Mouse (Mus musculus) right cerebral cortex, postnatal 14 days (tissue): Measurements from ENCODE around the gene Pth1r.
"Not testable (repeated sequence)": the region's sequence is repeated elsewhere in the genome, so short reads cannot be mapped to it uniquely, and the experiment has no call there.

ENCODE experiments used
- DNase-seq: peaks from one replicate; pipeline ENCODE4 v3.0.0; 2022

The Pth1r gene

DNA sequence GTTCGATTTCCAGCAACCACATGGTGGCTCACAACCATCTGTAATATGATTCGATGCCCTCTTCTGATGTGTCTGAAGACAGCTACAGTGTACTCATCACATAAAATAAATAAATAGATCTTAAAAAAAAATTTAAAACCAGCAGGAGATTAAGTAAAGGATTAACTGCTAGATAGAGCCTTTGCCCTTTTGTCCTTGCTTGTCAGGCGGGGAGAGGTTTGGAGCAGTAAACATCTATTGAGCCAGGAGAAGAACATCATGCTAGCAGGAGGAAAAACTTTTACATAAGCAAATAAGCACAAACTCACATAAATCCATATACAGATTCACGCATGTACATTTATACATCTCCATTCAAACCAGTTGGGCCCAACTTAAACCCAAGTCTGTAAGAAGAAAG lies 34.4 kb downstream of the Pth1r start:
- no peak for DNase-seq

DNA sequence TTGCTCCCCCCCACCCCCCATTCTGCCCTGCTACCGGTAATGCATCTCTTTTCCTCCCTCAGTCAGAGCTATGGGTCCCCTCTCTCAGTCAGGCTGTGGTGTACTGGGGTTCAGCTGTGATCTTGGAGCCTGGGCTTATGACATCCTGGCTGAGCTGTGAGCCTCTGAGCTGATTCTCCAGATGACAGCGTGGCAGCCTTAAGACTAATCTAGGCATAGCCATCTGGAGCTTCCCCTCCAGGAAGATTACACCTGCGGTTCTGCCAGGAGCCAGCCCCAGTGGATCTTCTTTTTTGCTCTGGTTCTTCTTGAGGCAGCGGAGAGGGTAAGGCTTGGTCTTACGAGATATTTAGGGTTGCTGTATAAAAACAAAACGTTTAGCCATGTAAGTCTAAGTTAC lies 34.9 kb downstream of the Pth1r start:
- no peak for DNase-seq

DNA sequence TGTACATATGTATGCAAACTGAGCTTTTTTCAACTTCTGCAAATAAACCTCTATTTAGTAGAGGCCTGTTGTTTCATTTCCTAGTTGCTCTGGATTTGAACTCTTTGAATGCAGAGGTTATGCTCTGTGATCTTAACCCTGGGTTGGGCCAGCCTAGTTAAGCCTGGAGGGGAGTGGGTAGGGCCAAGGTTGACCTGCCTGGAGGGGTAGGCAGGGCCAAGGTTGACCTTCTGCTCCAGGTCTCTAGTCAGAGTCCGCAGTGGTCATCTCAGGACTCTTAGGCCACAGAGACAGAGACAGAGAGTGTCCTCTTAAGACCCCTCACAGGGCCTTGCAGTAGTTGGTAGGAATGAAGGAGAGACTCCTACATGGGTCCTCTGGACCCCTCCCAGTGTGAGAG lies 35.4 kb downstream of the Pth1r start:
- no peak for DNase-seq

DNA sequence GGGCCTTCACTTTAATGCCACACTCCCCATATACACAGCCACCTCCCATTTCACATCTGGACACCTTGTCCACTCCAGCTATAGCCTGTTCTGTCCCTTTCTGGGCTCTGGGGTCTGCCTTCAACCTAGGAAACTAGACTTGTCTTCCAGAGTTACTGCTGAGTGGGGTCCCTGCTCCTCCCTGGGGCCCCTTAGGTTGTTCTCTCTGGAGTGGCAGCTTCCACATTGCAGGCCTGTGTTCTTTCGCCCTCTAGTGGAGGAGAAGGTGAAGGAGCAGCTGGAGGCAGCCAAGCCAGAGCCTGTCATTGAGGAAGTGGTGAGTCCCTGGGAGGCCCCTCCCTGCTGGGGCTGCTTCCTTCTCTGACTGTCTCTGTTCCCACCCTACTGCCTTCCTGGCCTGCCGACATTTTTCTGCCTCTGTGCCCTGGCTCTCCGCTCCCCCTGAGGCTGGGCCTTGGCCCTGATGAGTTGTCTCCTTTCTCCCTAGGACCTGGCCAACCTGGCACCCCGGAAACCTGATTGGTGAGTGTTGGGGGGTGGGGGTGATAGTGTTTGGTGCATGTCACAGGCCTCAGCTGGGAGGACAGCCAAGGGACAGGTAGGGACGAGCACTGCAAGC lies 37.2 kb downstream of the Pth1r start:
- peak; percentile 67 for DNase-seq

DNA sequence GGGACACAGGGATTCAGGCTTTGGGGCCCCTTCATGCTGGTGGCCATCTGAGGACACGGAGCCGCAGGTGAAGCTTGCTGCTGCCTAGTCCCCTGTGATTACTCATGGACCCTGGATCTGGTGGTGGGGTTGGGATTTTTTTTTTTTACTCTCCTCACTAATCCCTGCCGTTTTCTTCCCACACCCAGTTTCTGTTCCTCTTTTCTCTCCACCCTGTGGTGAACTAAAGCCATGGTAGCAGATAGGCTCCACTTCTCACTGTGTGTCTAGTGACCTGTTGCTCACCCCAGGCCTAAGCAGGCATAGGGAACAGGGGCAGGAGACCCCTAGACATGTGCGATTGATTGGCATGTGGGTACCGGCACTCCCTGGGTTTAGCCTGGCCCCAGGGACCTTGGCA lies 40.2 kb downstream of the Pth1r start:
- DNase-seq = no peak

DNA sequence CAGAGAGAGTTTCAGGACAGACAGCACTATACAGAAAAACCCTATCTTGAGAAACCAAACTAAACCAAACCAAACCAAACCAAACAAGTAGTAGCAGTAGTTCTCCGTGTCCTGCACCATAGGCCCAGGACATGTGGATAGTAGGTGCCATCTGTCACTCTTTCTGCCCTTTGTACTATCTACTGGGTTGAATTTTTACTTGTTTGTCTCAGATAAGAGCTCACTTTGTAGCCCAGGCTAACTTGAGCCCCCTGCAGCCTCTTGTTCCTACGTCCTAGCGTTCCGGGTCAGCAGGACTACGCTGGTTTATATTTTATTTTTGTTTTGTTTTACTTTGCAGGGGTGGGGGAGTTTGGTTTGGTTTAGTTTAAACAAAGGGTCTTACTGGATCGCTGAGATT lies 43.0 kb downstream of the Pth1r start:
- DNase-seq = no peak

DNA sequence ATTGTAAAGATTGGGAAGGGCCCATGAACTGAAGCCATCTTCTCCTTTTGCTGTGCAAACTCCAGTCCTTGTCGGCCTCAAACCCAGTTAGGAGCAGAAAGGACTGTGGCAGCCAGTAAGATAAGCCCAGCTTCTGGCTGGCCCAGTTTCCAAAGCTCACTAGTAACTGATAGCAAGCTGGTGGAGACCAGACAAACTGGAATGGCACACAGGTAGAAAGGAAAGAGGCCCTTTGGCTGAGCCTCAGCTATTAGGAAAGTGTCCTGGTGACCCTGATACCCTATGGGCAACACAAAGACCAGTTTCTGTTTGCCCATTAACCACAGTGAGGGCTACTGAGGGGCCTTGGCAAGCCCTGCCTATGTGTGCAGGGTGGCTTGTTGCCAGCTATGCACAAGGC lies 44.1 kb downstream of the Pth1r start:
- DNase-seq = no peak

DNA sequence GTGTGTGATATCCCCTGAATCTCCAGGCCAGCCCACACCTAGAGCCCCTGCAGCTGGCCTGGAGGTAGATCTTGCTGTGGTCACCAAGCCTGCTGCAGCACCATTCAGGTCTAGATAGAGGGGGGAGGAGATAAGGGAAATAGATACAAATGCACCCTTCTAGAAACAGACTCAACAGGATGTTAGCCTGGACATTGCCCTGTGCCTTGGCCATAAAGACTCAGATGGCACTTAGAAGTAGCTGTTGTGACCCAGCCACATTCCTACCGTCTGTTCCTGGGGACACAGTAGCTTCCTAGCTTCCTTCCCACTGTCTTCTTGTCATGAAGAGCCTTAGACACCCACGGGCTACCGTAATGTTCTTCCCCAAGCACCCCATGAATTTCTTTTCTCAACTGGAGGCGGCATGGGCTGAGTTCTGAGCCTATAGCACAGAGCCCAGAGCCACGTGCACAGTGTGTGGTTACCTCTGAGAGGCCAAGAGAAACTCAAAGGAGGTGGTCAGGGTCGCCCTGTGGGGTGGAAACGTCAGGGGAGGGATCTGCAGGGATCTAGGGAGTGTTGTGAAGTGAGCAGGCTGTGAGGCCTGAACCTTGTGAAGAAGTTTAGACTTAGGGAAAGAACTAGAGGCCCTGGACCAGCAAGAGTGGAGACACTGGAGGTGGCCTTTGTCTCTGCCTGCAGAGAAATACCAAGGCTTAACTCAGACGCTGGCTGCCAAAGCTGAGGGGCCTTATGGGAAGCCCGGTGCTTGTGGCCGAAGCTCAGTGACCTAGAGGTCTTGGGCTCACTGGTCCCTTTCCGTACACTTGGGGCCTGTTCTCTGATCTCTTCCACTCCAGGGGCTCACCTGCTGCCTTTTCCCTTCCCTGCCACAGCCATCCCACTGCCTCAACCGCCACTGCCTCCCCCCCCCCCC lies 45.6 kb downstream of the Pth1r start:
- no peak for DNase-seq

DNA sequence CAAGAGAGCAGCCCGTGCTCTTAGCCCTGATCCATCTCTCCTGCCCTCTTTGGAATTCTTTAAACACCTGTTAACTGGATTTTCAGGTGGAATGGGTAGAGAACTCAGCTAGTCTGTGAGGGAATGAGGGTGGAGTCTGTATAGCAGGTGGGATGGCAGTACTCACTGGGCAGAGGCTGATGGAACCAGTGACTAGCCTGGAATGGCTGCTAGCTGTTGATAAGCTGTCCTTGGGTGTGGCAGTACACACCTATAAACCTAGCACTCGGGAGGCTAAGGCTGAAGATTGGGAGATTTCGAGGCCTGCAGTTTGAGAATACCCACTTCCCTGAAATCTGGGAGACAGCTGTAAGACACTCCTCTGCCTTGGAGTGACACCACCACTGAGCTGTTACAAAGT lies 47.4 kb downstream of the Pth1r start:
- DNase-seq = no peak

DNA sequence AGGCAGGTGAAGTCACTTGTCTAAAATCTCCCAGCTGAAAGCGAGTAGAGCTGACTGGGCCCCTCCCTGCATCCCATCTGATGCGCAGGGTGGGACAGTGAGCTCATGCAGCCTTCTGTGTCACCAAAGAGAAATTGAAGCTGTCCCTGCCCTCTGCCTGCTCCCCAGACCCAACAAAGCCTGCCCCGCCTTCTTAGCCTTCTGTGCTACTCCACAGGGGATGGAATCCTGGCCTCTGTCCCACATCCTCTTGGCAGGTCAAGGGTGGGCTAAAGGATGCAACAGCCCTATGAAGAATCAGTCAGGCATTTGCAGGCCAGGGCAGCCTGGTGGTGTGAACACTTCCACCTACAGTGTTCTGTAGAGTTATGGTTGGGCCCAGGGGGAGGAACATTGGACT lies 49.5 kb downstream of the Pth1r start:
- no peak for DNase-seq

DNA sequence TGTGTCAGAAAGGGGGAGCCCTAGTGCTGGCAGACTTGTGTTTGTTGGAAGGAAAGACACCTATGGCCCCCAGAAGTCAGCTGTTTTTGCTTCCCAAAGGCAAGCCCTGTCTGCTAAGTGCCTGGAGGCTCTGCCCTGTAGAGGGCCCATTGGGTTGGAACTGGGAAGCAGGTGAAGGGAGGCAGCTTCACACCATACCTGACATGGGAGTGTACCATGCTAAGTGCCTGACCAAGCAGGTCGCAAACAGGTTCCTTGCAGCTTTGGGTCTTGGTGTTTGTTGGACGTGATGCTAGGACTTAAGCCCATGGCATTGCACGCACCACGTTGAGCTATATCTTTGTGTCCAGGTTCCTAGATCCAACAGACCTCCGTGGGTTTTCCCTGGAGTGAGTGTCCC lies 50.5 kb downstream of the Pth1r start:
- DNase-seq = no peak

DNA sequence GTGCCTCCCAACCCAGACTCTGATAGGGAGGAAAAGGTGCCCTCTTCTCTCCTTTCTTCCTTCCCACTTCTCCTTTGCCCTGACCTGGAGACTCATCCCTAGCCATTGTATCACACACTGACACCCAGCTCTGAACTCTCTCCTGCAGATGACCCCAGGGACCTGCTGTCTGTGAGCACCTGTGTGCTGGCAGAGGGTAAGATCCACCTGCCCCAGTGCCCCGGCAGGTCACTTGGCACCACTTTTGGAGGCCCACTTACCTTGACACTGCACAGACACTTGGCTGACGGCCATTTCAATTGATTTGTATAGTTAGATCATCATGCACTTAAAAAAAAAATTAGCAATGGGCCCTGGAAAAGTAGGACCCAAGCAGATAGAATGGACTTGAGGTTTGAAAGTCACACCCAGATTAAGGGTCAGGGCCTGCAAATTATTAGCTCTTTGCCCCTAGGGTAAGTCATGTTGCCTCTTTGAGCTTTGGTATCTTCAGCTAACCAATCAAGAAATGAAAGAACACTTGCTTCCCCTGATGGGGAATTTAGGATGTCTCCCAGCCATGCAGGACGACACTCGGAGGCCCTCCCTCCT lies 51.7 kb downstream of the Pth1r start:
- no peak for DNase-seq

DNA sequence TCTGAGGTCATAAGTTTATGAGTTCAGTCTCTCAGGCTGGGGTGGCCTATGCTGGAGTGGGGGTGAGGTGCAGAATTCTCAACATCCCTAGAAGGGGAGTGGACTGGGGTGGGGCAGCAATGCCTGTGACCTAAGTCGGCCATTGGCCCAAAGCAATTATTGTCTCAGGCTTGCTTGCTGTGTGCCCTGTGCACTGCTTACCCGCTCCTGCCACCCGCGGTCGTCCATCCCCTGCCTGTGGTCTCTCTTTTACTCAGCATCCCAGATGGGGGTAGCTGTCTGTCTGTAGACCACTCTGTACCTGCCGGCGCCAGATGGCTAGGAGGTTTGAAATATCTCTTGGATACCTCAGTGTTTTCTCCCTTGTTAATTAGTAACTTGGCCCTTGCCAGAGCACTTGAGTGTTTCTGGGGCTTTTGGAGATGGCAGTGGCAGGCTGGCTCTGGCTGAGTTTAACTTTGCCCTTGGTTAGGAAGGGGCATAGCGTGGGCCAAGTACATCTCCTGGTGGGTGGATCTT lies 57.6 kb downstream of the Pth1r start:
- no peak for DNase-seq

DNA sequence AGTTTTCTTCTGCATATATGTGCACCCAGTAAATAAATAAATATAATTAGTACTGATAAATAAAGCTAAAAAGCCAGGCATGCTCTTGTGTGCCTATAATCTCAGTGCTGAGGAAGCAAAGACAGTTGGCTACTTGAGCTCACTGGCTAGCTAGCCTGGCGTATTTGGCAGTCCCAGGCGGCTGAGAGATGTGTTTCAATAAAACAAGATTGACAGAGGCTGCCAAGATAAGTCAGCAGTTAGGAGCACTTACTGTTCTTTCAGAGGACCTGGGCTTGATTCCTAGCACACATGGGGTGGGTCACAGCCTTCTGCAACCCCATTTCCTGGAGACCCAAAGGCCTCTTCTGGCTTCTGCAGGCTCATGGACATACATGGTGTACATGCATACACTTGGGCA lies 59.1 kb downstream of the Pth1r start:
- no peak for DNase-seq

DNA sequence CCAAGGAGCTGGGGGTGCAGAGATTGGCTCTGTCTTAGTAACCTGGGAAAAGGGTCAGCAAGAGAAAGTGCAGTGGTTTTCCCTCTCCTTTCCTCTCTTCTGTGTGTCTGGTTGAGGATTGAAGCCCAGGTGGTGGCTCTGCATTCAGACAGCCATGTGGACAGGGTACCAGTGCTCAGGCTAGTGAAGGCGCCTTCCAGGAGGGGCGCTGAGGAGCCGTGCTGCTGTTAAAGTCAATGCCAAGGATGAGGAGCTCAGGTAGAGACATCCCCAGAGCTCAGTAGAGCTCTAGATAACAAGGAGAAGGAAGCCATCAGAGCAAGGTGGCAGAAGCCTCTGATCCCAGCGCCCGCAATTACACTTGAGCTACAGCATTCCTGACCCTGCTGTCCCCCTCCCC lies 59.9 kb downstream of the Pth1r start:
- no peak for DNase-seq

DNA sequence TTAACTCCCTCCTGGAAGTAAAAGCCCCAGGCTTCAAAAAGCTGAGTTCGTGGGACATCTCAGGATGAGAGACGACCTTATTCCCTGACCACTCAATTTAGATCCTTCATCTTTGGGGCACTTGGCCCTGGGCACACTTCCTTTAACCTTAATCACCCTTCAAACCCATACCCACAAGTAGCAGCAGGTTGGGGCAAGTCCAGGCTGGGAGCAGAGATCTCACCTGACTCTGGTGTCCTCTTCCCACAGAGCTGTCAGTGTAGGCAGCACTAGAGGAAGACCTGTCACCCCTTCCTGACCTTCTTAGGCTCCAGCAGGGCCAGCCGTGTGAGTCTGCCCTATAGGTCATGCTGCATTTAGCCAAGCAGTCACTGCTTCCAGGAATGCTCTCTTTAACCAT lies 60.5 kb downstream of the Pth1r start:
- DNase-seq = no peak

DNA sequence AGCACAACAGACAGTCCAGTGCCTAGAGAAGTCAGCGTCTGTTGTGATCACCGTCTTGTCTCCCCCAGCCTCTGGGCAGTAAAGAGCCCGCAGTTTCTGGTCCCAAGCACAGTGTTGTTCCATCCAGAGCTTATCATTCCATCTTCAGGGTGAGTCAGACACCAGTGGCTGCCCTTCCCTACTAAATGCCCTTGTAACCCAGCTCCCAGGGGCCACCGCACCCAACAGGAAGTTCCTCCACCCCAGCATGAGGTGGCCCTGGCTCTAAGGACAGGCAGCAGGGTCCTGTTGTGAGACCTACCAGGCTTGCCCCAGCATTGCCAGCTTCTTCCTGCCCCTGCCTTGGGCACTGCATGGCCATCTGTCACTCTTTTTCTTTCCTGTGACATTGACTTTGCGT lies 61.4 kb downstream of the Pth1r start:
- no peak for DNase-seq

DNA sequence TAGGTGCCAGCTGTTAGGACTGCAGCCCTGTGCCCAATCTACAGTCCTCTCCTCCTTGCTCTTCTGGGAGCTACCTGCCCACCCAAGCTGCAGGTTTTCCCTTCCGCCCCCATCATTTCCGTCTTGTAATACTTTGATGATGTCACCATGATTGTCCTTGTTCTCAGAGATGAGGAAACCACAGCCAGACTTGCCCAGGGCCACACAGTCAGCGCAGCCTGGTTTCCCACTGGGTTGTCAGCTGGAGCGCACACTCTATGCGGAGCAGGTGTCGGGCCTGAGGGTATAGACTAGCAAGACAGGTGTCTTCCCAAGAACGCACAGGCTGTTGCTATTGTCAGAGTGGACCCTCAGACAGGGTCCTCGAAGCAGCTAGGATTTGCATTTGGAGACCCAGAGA lies 61.8 kb downstream of the Pth1r start:
- no peak for DNase-seq

DNA sequence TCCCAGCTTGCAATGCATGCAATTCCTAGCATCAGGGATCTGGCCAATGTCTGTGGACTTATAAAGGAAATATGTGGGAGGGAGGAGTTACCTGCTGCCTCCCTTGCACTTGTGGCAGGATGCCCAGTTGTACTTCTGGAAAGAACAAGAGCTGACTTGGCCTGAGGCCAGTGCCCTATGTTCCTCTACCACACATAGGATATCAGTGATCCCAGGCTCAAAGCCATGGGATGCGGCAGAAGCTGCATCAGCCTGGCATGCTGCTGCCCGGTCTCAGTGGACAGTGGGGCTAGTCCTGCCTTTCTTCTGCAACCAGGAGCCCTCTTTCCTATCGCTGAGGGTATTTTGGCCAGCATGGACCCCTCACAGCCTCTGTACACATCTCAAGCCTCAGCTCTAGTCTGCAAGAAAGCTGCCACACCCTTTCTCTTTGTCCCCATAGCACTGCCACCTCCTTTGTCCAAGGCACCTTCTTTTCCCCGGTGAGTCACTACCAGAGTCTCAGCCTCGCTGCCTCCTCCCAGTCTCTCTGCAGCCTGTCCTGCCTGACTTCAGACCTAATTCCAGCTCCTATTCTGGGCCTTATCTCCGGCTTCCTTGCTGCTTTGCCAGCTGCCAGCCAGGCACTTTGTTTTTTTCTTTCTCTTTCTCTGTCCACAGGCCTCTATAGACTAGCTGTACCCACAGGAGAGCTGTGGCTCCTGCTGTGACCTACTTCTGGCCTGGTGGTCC lies 62.7 kb downstream of the Pth1r start:
- DNase-seq = peak; percentile 76

DNA sequence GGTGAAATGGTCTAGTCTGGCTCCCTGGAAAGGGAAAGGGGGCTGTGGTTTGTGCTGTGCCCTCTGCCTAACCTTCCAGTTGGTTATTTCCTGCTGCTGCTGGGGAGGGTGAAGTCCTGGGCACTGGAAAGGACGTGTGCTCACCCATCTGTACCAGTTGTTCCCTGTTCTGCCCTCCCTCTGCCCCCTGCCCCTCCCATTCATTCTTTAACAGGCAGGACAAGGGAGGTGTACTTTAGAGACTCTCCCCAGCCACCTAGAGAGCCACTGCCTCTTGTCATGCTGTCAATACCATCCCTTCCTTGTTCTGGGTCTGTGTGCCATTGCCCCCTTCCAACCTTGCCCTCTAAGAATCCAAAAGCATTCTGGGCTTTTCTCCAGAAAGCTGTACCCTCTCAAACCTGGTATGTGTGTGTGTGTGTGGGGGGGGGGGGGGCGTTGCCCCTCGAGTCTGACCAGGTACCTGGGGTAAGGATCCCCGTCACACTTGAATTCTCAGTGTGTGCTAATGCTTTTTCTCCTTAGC lies 63.3 kb downstream of the Pth1r start:
- DNase-seq = no peak

DNA sequence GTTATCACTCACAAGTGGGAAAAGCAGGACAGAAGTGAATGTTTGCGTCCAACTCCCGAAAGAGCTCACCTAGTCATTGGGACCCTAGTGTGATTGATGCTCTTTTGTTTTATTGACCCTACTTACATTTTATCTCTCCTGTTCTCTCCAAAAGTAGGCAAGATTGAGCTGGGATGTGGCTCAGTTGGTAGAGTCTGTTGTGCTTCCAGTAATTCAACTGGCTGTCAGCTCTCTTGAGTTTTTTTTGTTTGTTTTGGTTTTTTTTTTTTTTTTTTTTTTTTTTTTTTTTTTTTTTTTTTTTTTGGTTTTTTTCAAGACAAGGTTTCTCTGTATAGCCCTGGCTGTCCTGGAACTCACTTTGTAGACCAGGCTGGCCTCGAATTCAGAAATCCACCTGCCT lies 64.2 kb downstream of the Pth1r start:
- DNase-seq = not testable (repeated sequence)

DNA sequence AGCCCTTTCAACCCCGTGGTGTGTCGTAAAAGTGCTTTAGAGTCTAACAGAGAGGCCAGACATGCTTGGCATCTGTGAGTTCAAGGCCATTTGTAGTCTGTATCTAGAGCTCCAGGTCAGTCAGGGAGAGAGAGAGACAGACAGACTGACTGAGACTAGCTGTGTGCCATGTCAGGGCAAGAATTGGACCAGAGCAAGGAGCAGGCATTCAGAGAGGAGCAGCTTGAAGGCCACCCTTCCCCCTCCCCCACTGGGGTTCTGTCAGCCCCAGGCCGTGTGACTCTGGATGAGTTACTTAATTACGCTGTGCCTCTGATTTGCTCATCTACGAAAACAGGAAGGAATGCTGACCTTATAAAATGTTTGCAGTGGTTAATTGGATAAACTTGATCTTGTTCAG lies 64.7 kb downstream of the Pth1r start:
- DNase-seq = no peak

DNA sequence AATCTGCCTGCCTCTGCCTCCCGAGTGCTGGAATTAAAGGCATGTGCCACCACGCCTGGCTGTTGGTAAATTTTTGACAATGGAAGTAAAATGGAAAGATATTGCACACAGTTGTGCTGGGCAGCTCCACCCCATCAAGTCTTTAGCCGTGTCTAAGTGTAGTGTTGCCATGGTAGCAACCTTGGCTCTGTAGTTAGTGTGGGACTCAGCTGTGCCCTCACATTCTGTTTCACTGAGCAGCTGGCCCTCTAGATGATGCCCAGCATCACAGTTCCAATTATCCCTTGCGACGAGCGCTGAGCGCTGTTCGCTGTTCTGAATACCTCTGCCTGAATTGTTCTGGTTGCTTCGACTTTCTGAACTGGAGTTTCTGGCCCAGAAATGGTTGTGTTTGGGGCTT lies 65.1 kb downstream of the Pth1r start:
- no peak for DNase-seq
